Mouse (Mus musculus) lung, embryonic 14.5 days (tissue): Measurements from ENCODE around the gene Cotl1. TPM values are rescaled to one million over a fixed set of nuclear protein-coding genes. Genes with fewer than 3 reads are reported as not detected.

Experiments
- ATAC-seq: fragments of 200-750 bp; cut with Nextera tagmentation; 2 replicates; pipeline ENCODE4 v1.8.0; 2017; ENCODE audit warnings: mild to moderate bottlenecking, moderate TSS enrichment, moderate library complexity; ENCODE audit not compliant: insufficient read depth
- DNase-seq: peaks from one replicate; pipeline ENCODE4 v3.0.0-alpha.2; 2015
- H3K27ac ChIP-seq: fragments of 300-500 bp; sonication (generic); 2 replicates; pipeline ENCODE4 v1.5.1; 2014; ENCODE audit warnings: low read depth, mild to moderate bottlenecking, moderate library complexity
- H3K27me3 ChIP-seq: fragments of 300-500 bp; sonication (generic); 2 replicates; pipeline ENCODE4 v1.6.1; 2014; ENCODE audit warnings: low read length, control low read depth; ENCODE audit not compliant: insufficient read depth
- H3K36me3 ChIP-seq: fragments of 300-500 bp; sonication (generic); 2 replicates; pipeline ENCODE4 v1.6.1; 2014; ENCODE audit warnings: control low read depth; ENCODE audit not compliant: insufficient read depth
- H3K4me1 ChIP-seq: fragments of 300-500 bp; sonication (generic); 2 replicates; pipeline ENCODE4 v1.6.1; 2014; ENCODE audit warnings: antibody characterized with exemption, control low read depth; ENCODE audit not compliant: insufficient read depth
- H3K4me2 ChIP-seq: fragments of 300-500 bp; sonication (generic); 2 replicates; pipeline ENCODE4 v1.6.1; 2014; ENCODE audit warnings: mild to moderate bottlenecking
- H3K4me3 ChIP-seq: fragments of 300-500 bp; sonication (generic); 2 replicates; pipeline ENCODE4 v1.5.1; 2014; ENCODE audit warnings: low read depth, low read length
- H3K9ac ChIP-seq: fragments of 300-500 bp; sonication (generic); 2 replicates; pipeline ENCODE4 v1.6.1; 2014
- H3K9me3 ChIP-seq: fragments of 300-500 bp; sonication (generic); 2 replicates; pipeline ENCODE4 v1.6.1; 2016; ENCODE audit warnings: low read depth, low read length, control low read depth
- CTCF ChIP-seq: IDR thresholded peaks from 2 replicates; pipeline ENCODE4 v1.5.1; 2016; ENCODE audit warnings: antibody characterized with exemption, low read depth
- WGBS: fragments of 180-500 bp; shearing (Covaris S2); extraction: QIAGEN DNeasy Blood & Tissue Kit; methylation state at CpG from one replicate; pipeline ENCODE4 v1.1.7; 2014; 5-methylcytosine and 5-hydroxymethylcytosine counted together
- polyA plus RNA-seq: library from polyadenylated mRNA; unstranded; fragments of >200 nt; fragmentation: Nextera tagmentation; extraction: Ambion mirVana; gene quantifications from 2 replicates; pipeline ENCODE4 v1.2.1, GENCODE M21; 2014

Cotl1 gene
- polyA plus RNA-seq, 1 experiment from 2014 or later, result 201 TPM

GRCm38 (mm10) chr8:119829015-119829414, 11.3 kb downstream of the Cotl1 start:
- 57% methylated on average over 10 of the region's 10 CpGs for WGBS
- Histone ChIP-seq H3K9me3 (no peaks in the 10 kb centered on the region), H3K27ac (no peak overlapping the region), H3K4me3 (no peak overlapping the region), H3K27me3 (no peaks in the 10 kb centered on the region), H3K4me2 (no peak overlapping the region), H3K9ac (no peak overlapping the region), H3K4me1 (peaks cover 71% of the 10 kb centered on the region), H3K36me3 (no peaks in the 10 kb centered on the region)
- no peak for ATAC-seq
- no peak for DNase-seq
- TF ChIP-seq CTCF, result no peak

- H3K36me3 ChIP-seq, result no peaks in the 10 kb centered on the region
- no peaks in the 10 kb centered on the region for H3K27me3 ChIP-seq
- ATAC-seq (peak; percentile 9; the same call in 1 of the 2 replicates), DNase-seq (peak; percentile 70)
- no peak overlapping the region for H3K4me2 ChIP-seq
- H3K9me3 ChIP-seq, result no peaks in the 10 kb centered on the region
- H3K4me1 ChIP-seq, result peaks cover 63% of the 10 kb centered on the region
- peak overlapping the region; percentile 63 for H3K27ac ChIP-seq
- no peak overlapping the region for H3K4me3 ChIP-seq
- WGBS, result 26% methylated on average over 4 of the region's 4 CpGs
- no peak for TF ChIP-seq CTCF
- H3K9ac ChIP-seq, result no peak overlapping the region
These were observed 12.6 kb downstream of the Cotl1 start for GRCm38 (mm10) chr8:119827721-119828153.

- ATAC-seq (no peak), DNase-seq (no peak)
- Histone ChIP-seq H3K36me3 (no peaks in the 10 kb centered on the region), H3K4me2 (0 out of 2 replicates have a peak overlapping the region, but pooled peaks have one; percentile 15), H3K9me3 (no peaks in the 10 kb centered on the region), H3K4me1 (peaks cover 55% of the 10 kb centered on the region), H3K4me3 (no peak overlapping the region), H3K9ac (0 out of 2 replicates have a peak overlapping the region, but pooled peaks have one; percentile 8), H3K27ac (peak overlapping the region; percentile 63), H3K27me3 (no peaks in the 10 kb centered on the region)
- 55% methylated on average over 5 of the region's 5 CpGs for WGBS
- no peak for TF ChIP-seq CTCF
These were observed 13.4 kb downstream of the Cotl1 start for GRCm38 (mm10) chr8:119826982-119827381.

- H3K4me1 ChIP-seq, result peaks cover 47% of the 10 kb centered on the region
- H3K36me3 ChIP-seq, result peaks cover 4% of the 10 kb centered on the region; the same call in 1 of the 2 replicates
- WGBS, result 62% methylated on average over 19 of the region's 19 CpGs
- H3K27me3 ChIP-seq, result no peaks in the 10 kb centered on the region
- H3K4me3 ChIP-seq, result no peak overlapping the region
- ATAC-seq (no peak), DNase-seq (peak; percentile 30)
- H3K9ac ChIP-seq, result 0 out of 2 replicates have a peak overlapping the region, but pooled peaks have one; percentile 8
- H3K27ac ChIP-seq, result 0 out of 2 replicates have a peak overlapping the region, but pooled peaks have one; percentile 19
- no peaks in the 10 kb centered on the region for H3K9me3 ChIP-seq
- H3K4me2 ChIP-seq, result no peak overlapping the region
- no peak for TF ChIP-seq CTCF
These were observed 14.2 kb downstream of the Cotl1 start for GRCm38 (mm10) chr8:119825950-119826730.

- DNase-seq, result peak; percentile 77
- peaks cover 34% of the 10 kb centered on the region for H3K4me1 ChIP-seq
- H3K36me3 ChIP-seq, result peaks cover 4% of the 10 kb centered on the region; the same call in 1 of the 2 replicates
- TF ChIP-seq CTCF, result no peak
- no peaks in the 10 kb centered on the region for H3K27me3 ChIP-seq
- peak overlapping the region; percentile 23 for H3K9ac ChIP-seq
- no peaks in the 10 kb centered on the region for H3K9me3 ChIP-seq
- WGBS, result 44% methylated on average over 11 of the region's 11 CpGs
- H3K4me3 ChIP-seq, result no peak overlapping the region
- ATAC-seq, result no peak
- H3K27ac ChIP-seq, result peak overlapping the region; percentile 55; the same call in 1 of the 2 replicates
- H3K4me2 ChIP-seq, result no peak overlapping the region
These were observed 15.5 kb downstream of the Cotl1 start for GRCm38 (mm10) chr8:119824809-119825273.

- WGBS, result 55% methylated on average over 4 of the region's 4 CpGs
- TF ChIP-seq CTCF, result no peak
- H3K27ac ChIP-seq, result no peak overlapping the region
These were observed 16.2 kb downstream of the Cotl1 start for GRCm38 (mm10) chr8:119824100-119824499.

GRCm38 (mm10) chr8:119823278-119823677, 17.1 kb downstream of the Cotl1 start:
- no peak overlapping the region for H3K4me3 ChIP-seq
- 93% methylated on average over 9 of the region's 9 CpGs for WGBS
- no peak for TF ChIP-seq CTCF
- no peak overlapping the region for H3K9ac ChIP-seq
- H3K36me3 ChIP-seq, result peaks cover 6% of the 10 kb centered on the region; the same call in 1 of the 2 replicates
- H3K9me3 ChIP-seq, result no peaks in the 10 kb centered on the region
- DNase-seq, result no peak
- ATAC-seq, result no peak
- no peaks in the 10 kb centered on the region for H3K27me3 ChIP-seq
- H3K4me2 ChIP-seq, result no peak overlapping the region
- peaks cover 22% of the 10 kb centered on the region for H3K4me1 ChIP-seq
- no peak overlapping the region for H3K27ac ChIP-seq

More at GRCm38 (mm10) chr8:119824100-119824499, 16.2 kb downstream of the Cotl1 start:
- H3K4me2 ChIP-seq, result no peak overlapping the region
- H3K4me1 ChIP-seq, result peaks cover 30% of the 10 kb centered on the region
- DNase-seq, result peak; percentile 56
- no peak for ATAC-seq
- H3K36me3 ChIP-seq, result peaks cover 6% of the 10 kb centered on the region; the same call in 1 of the 2 replicates
- H3K27me3 ChIP-seq, result no peaks in the 10 kb centered on the region
- H3K4me3 ChIP-seq, result no peak overlapping the region
- no peaks in the 10 kb centered on the region for H3K9me3 ChIP-seq
- no peak overlapping the region for H3K9ac ChIP-seq
